Mouse (Mus musculus): Measurements from ENCODE around the gene Prr13. TPM values are rescaled to one million over a fixed set of nuclear protein-coding genes. Genes with fewer than 3 reads are reported as not detected.

Prr13 gene
- total and polyA plus RNA-seq, 3 experiments: 22.8 to 75.5 (median 23.2) TPM

DNA sequence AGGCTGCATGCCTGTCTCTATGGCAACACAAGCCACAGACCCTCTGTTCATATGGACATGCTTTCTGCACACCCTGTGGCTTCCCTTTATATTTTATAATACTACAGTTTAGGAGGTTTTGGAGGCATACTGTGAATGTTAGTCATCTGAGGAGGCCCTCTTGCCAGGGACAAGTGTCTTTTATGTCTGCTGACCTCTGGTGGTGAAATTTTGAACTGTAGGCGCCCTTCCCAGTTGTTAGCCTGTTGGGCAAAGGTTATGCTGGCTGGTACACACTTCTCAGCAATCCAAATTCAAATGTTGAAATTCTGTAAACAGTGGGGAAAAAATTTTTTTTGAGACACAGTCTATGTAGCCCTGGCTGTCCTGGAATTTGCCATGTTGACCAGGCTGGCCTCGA, 16.3 kb upstream of the Prr13 start:
- TF ChIP-seq EP300 (IDR thresholded peaks at IDR 0.05; ENCODE audit: insufficient read depth, low read depth, low read length): no peak
- peak; percentile 96 for TF ChIP-seq CTCF (IDR thresholded peaks at IDR 0.05)
- Histone ChIP-seq H3K27ac (no peak overlapping the region), H3K79me2 (replicated peaks; ENCODE audit: control insufficient read depth, insufficient read depth, low read length) (no peaks in the 10 kb centered on the region), H3K4me3 (no peak overlapping the region), H3K9ac (ENCODE audit: low read depth, low read length) (no peak overlapping the region), H3K4me1 (ENCODE audit: control insufficient read depth, insufficient read depth, low read length) (peaks cover 1% of the 10 kb centered on the region; the same call in 1 of the 2 replicates), H3K27me3 (ENCODE audit: control insufficient read depth, insufficient read depth, low read length) (no peaks in the 10 kb centered on the region), H3K36me3 (ENCODE audit: control insufficient read depth, insufficient read depth, low read length) (no peaks in the 10 kb centered on the region)
- intact Hi-C loops (cut with DNase I): loop anchor here (1.0 to 10.0 kb wide), 3 partner anchors 61 to 158 kb away; no protein-coding TSS in a partner anchor
- 49% methylated on average over 2 of the region's 2 CpGs for WGBS
- peak; percentile 79 to 89 for DNase-seq

DNA sequence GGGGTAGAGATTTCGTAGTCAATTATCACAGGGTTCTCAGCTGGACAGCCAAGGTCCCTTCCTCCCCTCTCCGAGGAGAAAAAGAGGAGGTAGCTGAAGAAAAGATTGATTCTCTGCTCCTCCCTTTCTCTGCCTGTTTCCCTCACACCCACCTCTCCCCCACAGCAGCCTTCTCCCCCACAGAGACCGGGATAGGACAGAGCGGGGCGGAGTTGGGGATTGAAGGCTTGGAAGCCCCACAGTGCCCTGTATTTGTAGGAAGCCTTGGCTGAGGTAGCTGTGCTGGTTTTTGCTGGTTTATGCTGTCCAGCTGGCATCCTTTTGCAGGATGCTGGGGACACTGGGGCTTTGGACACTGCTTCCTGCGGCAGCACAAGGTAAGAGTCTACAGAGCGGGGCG, 13.7 kb upstream of the Prr13 start, which contains the start of gene Amhr2:
Amhr2 (plus strand) TSS at position 222 of the 400 bp plus-strand sequence.
- intact Hi-C loops (cut with DNase I): loop anchor here (10.0 kb wide), 1 partner anchor 160 kb away; no protein-coding TSS in a partner anchor
- Histone ChIP-seq H3K27me3 (ENCODE audit: control insufficient read depth, insufficient read depth, low read length) (no peaks in the 10 kb centered on the region), H3K9ac (ENCODE audit: low read depth, low read length) (no peak within 1 kb of the TSS), H3K4me1 (ENCODE audit: control insufficient read depth, insufficient read depth, low read length) (peaks cover 1% of the 10 kb centered on the region; the same call in 1 of the 2 replicates), H3K27ac (no peak within 1 kb of the TSS), H3K36me3 (ENCODE audit: control insufficient read depth, insufficient read depth, low read length) (no peaks in the 10 kb centered on the region), H3K4me3 (no peak within 1 kb of the TSS), H3K79me2 (replicated peaks; ENCODE audit: control insufficient read depth, insufficient read depth, low read length) (no peaks in the 10 kb centered on the region)
- no peak for DNase-seq
- no peak for TF ChIP-seq EP300 (IDR thresholded peaks at IDR 0.05; ENCODE audit: insufficient read depth, low read depth, low read length)
- TF ChIP-seq CTCF (IDR thresholded peaks at IDR 0.05): no peak
- TF ChIP-seq POLR2A (IDR thresholded peaks at IDR 0.05; ENCODE audit: insufficient read depth, low read depth, low read length): no peak
- WGBS: 66% methylated on average over 8 of the region's 8 CpGs

DNA sequence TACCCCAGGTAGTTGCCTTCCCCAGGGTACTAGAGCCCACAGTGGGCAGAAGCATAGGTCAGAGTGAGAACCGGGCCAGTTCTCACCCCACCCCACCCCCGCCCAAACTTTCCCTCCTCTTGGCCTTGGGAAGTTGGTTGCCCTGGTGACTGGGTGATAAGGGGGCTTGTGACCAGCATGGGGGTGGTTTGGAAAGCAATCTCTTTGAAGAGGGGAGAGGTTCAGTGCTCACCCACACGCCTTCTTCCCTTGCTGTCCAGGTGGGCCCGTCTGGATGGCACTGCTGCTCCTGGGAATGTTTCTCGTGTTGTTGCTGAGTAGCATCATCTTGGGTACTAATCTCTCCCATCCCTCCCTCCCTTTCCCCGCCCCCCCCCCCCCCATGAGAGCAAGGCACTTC, 12.4 kb upstream of the Prr13 start:
- H3K27me3 ChIP-seq (ENCODE audit: control insufficient read depth, insufficient read depth, low read length): no peaks in the 10 kb centered on the region
- DNase-seq: no peak
- no peak overlapping the region for H3K27ac ChIP-seq
- peaks cover 1% of the 10 kb centered on the region; the same call in 1 of the 2 replicates for H3K4me1 ChIP-seq (ENCODE audit: control insufficient read depth, insufficient read depth, low read length)
- 63% methylated on average over 5 of the region's 6 CpGs for WGBS
- no peak overlapping the region for H3K9ac ChIP-seq (ENCODE audit: low read depth, low read length)
- no peaks in the 10 kb centered on the region for H3K79me2 ChIP-seq (replicated peaks; ENCODE audit: control insufficient read depth, insufficient read depth, low read length)
- no peak overlapping the region for H3K4me3 ChIP-seq
- intact Hi-C loops (cut with DNase I): loop anchor here (10.0 kb wide), 1 partner anchor 162 kb away; no protein-coding TSS in a partner anchor
- no peak for TF ChIP-seq CTCF (IDR thresholded peaks at IDR 0.05)
- no peak for TF ChIP-seq EP300 (IDR thresholded peaks at IDR 0.05; ENCODE audit: insufficient read depth, low read depth, low read length)
- TF ChIP-seq POLR2A (IDR thresholded peaks at IDR 0.05; ENCODE audit: insufficient read depth, low read depth, low read length): no peak
- H3K36me3 ChIP-seq (ENCODE audit: control insufficient read depth, insufficient read depth, low read length): no peaks in the 10 kb centered on the region

DNA sequence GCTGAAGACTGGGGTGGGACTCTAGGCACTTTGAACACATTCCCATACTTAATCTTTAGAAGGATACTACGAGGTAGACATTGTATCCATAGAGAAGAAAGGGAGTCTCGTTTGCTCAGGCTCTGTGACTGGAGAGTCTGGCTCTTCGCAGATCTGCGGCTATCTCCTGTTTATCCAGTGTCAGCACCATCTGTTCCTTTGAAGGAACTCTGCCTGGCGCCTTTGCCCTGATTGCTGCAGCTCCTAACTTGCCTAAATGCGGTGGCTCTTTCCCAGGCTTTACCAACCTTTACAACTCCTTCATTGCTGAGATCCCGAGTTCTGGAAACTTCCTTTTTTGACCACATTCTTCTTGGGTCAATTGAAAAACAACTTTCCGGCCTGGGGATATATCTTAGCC, 9.5 kb upstream of the Prr13 start:
- no peak overlapping the region for H3K9ac ChIP-seq (ENCODE audit: low read depth, low read length)
- DNase-seq: no peak
- intact Hi-C loops (cut with DNase I): loop anchor here (10.0 kb wide), 1 partner anchor 165 kb away; no protein-coding TSS in a partner anchor
- no peaks in the 10 kb centered on the region for H3K79me2 ChIP-seq (replicated peaks; ENCODE audit: control insufficient read depth, insufficient read depth, low read length)
- 51% methylated on average over 8 of the region's 8 CpGs for WGBS
- H3K4me1 ChIP-seq (ENCODE audit: control insufficient read depth, insufficient read depth, low read length): no peaks in the 10 kb centered on the region; the same call in 1 of the 2 replicates
- no peak for TF ChIP-seq POLR2A (IDR thresholded peaks at IDR 0.05; ENCODE audit: insufficient read depth, low read depth, low read length)
- TF ChIP-seq EP300 (IDR thresholded peaks at IDR 0.05; ENCODE audit: insufficient read depth, low read depth, low read length): no peak
- no peak for TF ChIP-seq CTCF (IDR thresholded peaks at IDR 0.05)
- H3K4me3 ChIP-seq: no peak overlapping the region
- no peaks in the 10 kb centered on the region for H3K27me3 ChIP-seq (ENCODE audit: control insufficient read depth, insufficient read depth, low read length)
- no peaks in the 10 kb centered on the region for H3K36me3 ChIP-seq (ENCODE audit: control insufficient read depth, insufficient read depth, low read length)
- H3K27ac ChIP-seq: no peak overlapping the region

DNA sequence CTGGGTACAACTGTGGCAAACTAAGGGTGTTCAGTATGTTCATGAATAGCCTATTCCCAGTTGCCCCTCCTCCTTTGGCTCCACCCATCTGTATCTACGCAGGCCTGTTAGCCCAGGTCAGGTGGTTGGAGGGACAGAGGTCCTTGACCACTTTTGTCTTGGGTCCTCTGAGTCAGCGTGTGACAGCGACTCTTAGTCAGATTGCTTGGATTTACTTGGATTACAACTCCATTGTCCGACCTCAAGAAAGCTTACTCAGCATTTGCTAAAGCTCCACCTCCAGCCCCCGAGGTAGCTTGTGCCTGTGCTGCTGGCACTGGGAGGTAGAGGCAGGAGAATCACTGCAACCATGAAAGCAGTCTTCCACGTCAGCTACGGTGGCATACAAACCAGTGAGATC, 7.9 kb upstream of the Prr13 start:
- H3K4me3 ChIP-seq: no peak overlapping the region

DNA sequence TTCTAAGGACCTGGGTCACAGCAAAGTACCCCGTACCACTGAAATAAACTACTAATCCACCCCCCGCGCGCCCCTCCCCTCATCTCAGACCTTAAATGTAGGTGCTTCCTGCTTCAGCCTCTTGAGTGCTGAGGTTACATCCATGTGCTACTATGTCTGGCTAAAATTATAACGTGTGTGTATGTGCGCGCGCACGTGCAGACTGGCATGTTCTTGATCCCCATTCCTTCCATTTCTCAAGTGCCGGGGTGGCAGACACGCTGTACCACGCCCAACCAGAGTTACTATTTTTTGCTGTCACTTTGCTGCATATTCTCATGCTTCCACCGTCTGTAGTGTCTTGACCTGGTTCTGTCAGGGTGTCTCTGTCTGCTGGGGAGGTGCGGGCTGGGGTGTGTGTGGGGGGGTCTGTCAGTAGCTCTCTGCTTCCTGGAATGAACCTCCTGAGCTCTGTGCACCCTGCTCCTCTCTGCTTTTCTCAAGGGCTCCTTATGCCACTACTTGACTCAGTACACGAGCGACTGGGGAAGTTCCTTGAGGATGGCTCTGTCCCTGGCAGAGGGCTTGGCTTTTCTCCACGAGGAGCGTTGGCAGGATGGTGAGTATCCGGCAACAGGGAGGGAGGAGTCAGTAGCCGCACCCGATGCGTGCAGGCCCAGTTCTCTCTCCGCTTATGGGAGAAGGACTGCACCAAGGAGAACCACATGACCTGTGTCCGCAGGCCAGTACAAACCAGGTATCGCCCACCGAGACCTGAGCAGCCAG, 7.0 kb upstream of the Prr13 start:
- no peak for DNase-seq
- Histone ChIP-seq H3K79me2 (replicated peaks; ENCODE audit: control insufficient read depth, insufficient read depth, low read length) (no peaks in the 10 kb centered on the region), H3K9ac (ENCODE audit: low read depth, low read length) (no peak overlapping the region), H3K4me1 (ENCODE audit: control insufficient read depth, insufficient read depth, low read length) (no peaks in the 10 kb centered on the region; the same call in 1 of the 2 replicates), H3K36me3 (ENCODE audit: control insufficient read depth, insufficient read depth, low read length) (no peaks in the 10 kb centered on the region), H3K27ac (no peak overlapping the region), H3K4me3 (no peak overlapping the region), H3K27me3 (ENCODE audit: control insufficient read depth, insufficient read depth, low read length) (no peaks in the 10 kb centered on the region)
- WGBS: 67% methylated on average over 26 of the region's 26 CpGs
- no peak for TF ChIP-seq EP300 (IDR thresholded peaks at IDR 0.05; ENCODE audit: insufficient read depth, low read depth, low read length)
- TF ChIP-seq CTCF (IDR thresholded peaks at IDR 0.05): no peak
- no peak for TF ChIP-seq POLR2A (IDR thresholded peaks at IDR 0.05; ENCODE audit: insufficient read depth, low read depth, low read length)
- intact Hi-C loops (cut with DNase I): no loop called here

More for the DNA sequence above, 7.9 kb upstream of the Prr13 start:
- no peaks in the 10 kb centered on the region; the same call in 1 of the 2 replicates for H3K4me1 ChIP-seq (ENCODE audit: control insufficient read depth, insufficient read depth, low read length)
- WGBS: 39% methylated on average over 7 of the region's 7 CpGs
- no peaks in the 10 kb centered on the region for H3K27me3 ChIP-seq (ENCODE audit: control insufficient read depth, insufficient read depth, low read length)
- DNase-seq: no peak
- H3K9ac ChIP-seq (ENCODE audit: low read depth, low read length): no peak overlapping the region
- intact Hi-C loops (cut with DNase I): no loop called here
- H3K79me2 ChIP-seq (replicated peaks; ENCODE audit: control insufficient read depth, insufficient read depth, low read length): no peaks in the 10 kb centered on the region
- no peak overlapping the region for H3K27ac ChIP-seq
- no peak for TF ChIP-seq CTCF (IDR thresholded peaks at IDR 0.05)
- TF ChIP-seq EP300 (IDR thresholded peaks at IDR 0.05; ENCODE audit: insufficient read depth, low read depth, low read length): no peak
- no peak for TF ChIP-seq POLR2A (IDR thresholded peaks at IDR 0.05; ENCODE audit: insufficient read depth, low read depth, low read length)
- no peaks in the 10 kb centered on the region for H3K36me3 ChIP-seq (ENCODE audit: control insufficient read depth, insufficient read depth, low read length)
